Comparison of ENCODE assay signal across 10 mouse cellular contexts in genomic region chr10:116768642-116769041, GRCm38 (mm10).
DNase-seq lines count a peak whose midpoint lies in the region; ATAC-seq lines count a peak whose summit lies in the region.
"Had no signal": no experiment of that assay in that cellular context is flagged by ENCODE, and none has a peak within 500 bp of the region (broad histone marks: within the 10 kb centered on the region; RNA-seq: fewer than 3 reads in every experiment).

No protein-coding gene starts in this region.

- H3K4me3 ChIP-seq in hindbrain, embryonic 14.5 days (replicated peaks; ENCODE audit: low read length), result no peak overlapping the region
- no peak overlapping the region for H3K4me3 ChIP-seq in hindbrain, embryonic 10.5 days
- no peak overlapping the region for H3K4me3 ChIP-seq in embryonic facial prominence, embryonic 14.5 days (ENCODE audit: low read depth, low read length)
- H3K4me3 ChIP-seq: liver, embryonic 13.5 days had no signal

- no peaks in the 10 kb centered on the region for H3K4me1 ChIP-seq in hindbrain, embryonic 14.5 days (replicated peaks; ENCODE audit: control insufficient read depth, insufficient read depth, low read length)
- 0 out of 2 replicates have a peak, but pooled peaks cover 3% of the 10 kb centered on the region for H3K4me1 ChIP-seq in hindbrain, embryonic 10.5 days (replicated peaks)
- H3K4me1 ChIP-seq in embryonic facial prominence, embryonic 14.5 days (ENCODE audit: control insufficient read depth, insufficient read depth, low read length), result no peaks in the 10 kb centered on the region; the same call in none of the 2 replicates
- H3K4me1 ChIP-seq: liver, embryonic 13.5 days had no signal

- 54% methylated on average over 13 of the region's 13 CpGs for WGBS in hindbrain, embryonic 14.5 days
- WGBS in hindbrain, embryonic 10.5 days, result 78% methylated on average over 13 of the region's 13 CpGs
- 40% methylated on average over 13 of the region's 13 CpGs for WGBS in embryonic facial prominence, embryonic 14.5 days

- H3K4me2 ChIP-seq in hindbrain, embryonic 14.5 days (replicated peaks), result no peak overlapping the region
- H3K4me2 ChIP-seq in embryonic facial prominence, embryonic 14.5 days (ENCODE audit: low read depth, low read length), result no peak overlapping the region
- H3K4me2 ChIP-seq: liver, embryonic 13.5 days had no signal

- H3K9ac ChIP-seq in hindbrain, embryonic 14.5 days, result no peak overlapping the region
- no peak overlapping the region for H3K9ac ChIP-seq in embryonic facial prominence, embryonic 14.5 days (ENCODE audit: low read depth, low read length)
- H3K9ac ChIP-seq: liver, embryonic 13.5 days had no signal

- H3K36me3 ChIP-seq in hindbrain, embryonic 14.5 days (replicated peaks; ENCODE audit: control insufficient read depth, insufficient read depth), result no peaks in the 10 kb centered on the region
- no peaks in the 10 kb centered on the region for H3K36me3 ChIP-seq in hindbrain, embryonic 10.5 days
- H3K36me3 ChIP-seq in embryonic facial prominence, embryonic 14.5 days (ENCODE audit: control insufficient read depth, insufficient read depth, low read length), result no peaks in the 10 kb centered on the region
- H3K36me3 ChIP-seq: liver, embryonic 13.5 days had no signal

- no peak overlapping the region for H3K27ac ChIP-seq in hindbrain, embryonic 14.5 days
- no peak overlapping the region for H3K27ac ChIP-seq in hindbrain, embryonic 10.5 days
- no peak overlapping the region for H3K27ac ChIP-seq in embryonic facial prominence, embryonic 14.5 days (replicated peaks; ENCODE audit: low read depth, low read length)
- H3K27ac ChIP-seq: liver, embryonic 13.5 days had no signal

- H3K27me3 ChIP-seq in hindbrain, embryonic 14.5 days (ENCODE audit: control insufficient read depth, insufficient read depth, low read length), result no peaks in the 10 kb centered on the region
- no peaks in the 10 kb centered on the region for H3K27me3 ChIP-seq in hindbrain, embryonic 10.5 days (ENCODE audit: insufficient read depth, poor library complexity, severe bottlenecking)
- H3K27me3 ChIP-seq in embryonic facial prominence, embryonic 14.5 days (replicated peaks; ENCODE audit: control insufficient read depth, insufficient read depth, low read length), result no peaks in the 10 kb centered on the region
- H3K27me3 ChIP-seq: liver, embryonic 13.5 days had no signal

- no peaks in the 10 kb centered on the region for H3K9me3 ChIP-seq in hindbrain, embryonic 14.5 days (ENCODE audit: control insufficient read depth, low read length)
- H3K9me3 ChIP-seq in hindbrain, embryonic 10.5 days, result no peaks in the 10 kb centered on the region
- no peaks in the 10 kb centered on the region for H3K9me3 ChIP-seq in embryonic facial prominence, embryonic 14.5 days (ENCODE audit: control insufficient read depth, low read length)
- H3K9me3 ChIP-seq: liver, embryonic 13.5 days had no signal

- no peak for ATAC-seq in hindbrain, embryonic 14.5 days (ENCODE audit: low FRiP score)
- peak; percentile 56; the same call in 1 of the 2 replicates for ATAC-seq in embryonic facial prominence, embryonic 14.5 days (ENCODE audit: low read depth)

- DNase-seq in hindbrain, embryonic 14.5 days (ENCODE audit: low spot score), result peak; percentile 55
- no peak for DNase-seq in hindbrain, embryonic 10.5 days (ENCODE audit: low spot score)
- DNase-seq in MN1 (ENCODE audit: low spot score), result peak; percentile 75
- DNase-seq in embryonic facial prominence, embryonic 14.5 days (ENCODE audit: low spot score), result peak; percentile 80
- peak; percentile 19 to 34 for DNase-seq in kidney, postnatal 36 days
- no peak for DNase-seq in right cerebral cortex, postnatal 36 days (ENCODE audit: low spot score in 2 of 2)
- no peak for DNase-seq in c-Kit-positive CD71-positive TER-119-positive erythroid progenitor cells, embryonic 14.5 days (ENCODE audit: low spot score)
- DNase-seq: cerebellum, adult 8-10 months; liver, embryonic 13.5 days; thymus, postnatal 4 days had no signal

Comparison
In these comparisons a context has a peak if more than half of its experiments do, and no peak if none do; other contexts are left out.
1. DNase-seq: peak in hindbrain, embryonic 14.5 days (single experiment), MN1 (single experiment), embryonic facial prominence, embryonic 14.5 days (single experiment) and kidney, postnatal 36 days (2 of 2); none in hindbrain, embryonic 10.5 days (single experiment), right cerebral cortex, postnatal 36 days (0 of 2) and c-Kit-positive CD71-positive TER-119-positive erythroid progenitor cells, embryonic 14.5 days (single experiment).